Mouse (Mus musculus) G1E (cell line): ENCODE measurements around the gene Coq8a. TPM values are rescaled to one million over a fixed set of nuclear protein-coding genes. Genes with fewer than 3 reads are reported as not detected.

Source experiments
- ATAC-seq: 2 replicates; pipeline ENCODE4 v1.8.0; 2016; ENCODE audit warnings: mild to moderate bottlenecking; ENCODE audit not compliant: insufficient number of reproducible peaks, poor library complexity, low FRiP score, severe bottlenecking; ENCODE audit errors: extremely low read depth
- DNase-seq: peaks from one replicate; pipeline ENCODE4 v3.0.0; 2012; ENCODE audit warnings: low spot score
- H3K27me3 ChIP-seq: 2 replicates; pipeline ENCODE4 v1.6.1; 2012; ENCODE audit warnings: mild to moderate bottlenecking, low read length, inconsistent platforms; ENCODE audit not compliant: insufficient read depth
- H3K36me3 ChIP-seq: replicated peaks from 2 replicates; pipeline ENCODE3; 2012; ENCODE audit warnings: mild to moderate bottlenecking, inconsistent platforms
- H3K4me1 ChIP-seq: 2 replicates; pipeline ENCODE4 v1.6.1; 2012; ENCODE audit warnings: low read depth, low read length, inconsistent platforms, mixed read lengths; ENCODE audit not compliant: insufficient read depth
- H3K4me3 ChIP-seq: 2 replicates; pipeline ENCODE4 v1.5.1; 2012; ENCODE audit warnings: low read depth, mild to moderate bottlenecking, inconsistent platforms, low read length, moderate library complexity, mixed read lengths
- H3K9me3 ChIP-seq: replicated peaks from 2 replicates; pipeline ENCODE4 v1.6.1; 2012; ENCODE audit warnings: inconsistent platforms
- CTCF ChIP-seq: IDR thresholded peaks from 2 replicates; pipeline ENCODE4 v1.5.1; 2012; ENCODE audit warnings: low read depth, low read length, inconsistent platforms, mixed read lengths
- GATA1 ChIP-seq: IDR thresholded peaks from 2 replicates; pipeline ENCODE4 v1.6.1; 2012; ENCODE audit warnings: borderline replicate concordance, low read length, inconsistent platforms, mixed read lengths
- GATA2 ChIP-seq: IDR thresholded peaks from 2 replicates; pipeline ENCODE4 v1.6.1; 2012; ENCODE audit warnings: low read depth, low read length, inconsistent platforms, borderline replicate concordance
- POLR2AphosphoS5 ChIP-seq: IDR thresholded peaks from 2 replicates; pipeline ENCODE4 v1.6.1; 2012; ENCODE audit warnings: low read depth, low read length, inconsistent platforms; ENCODE audit not compliant: insufficient replicate concordance
- TAL1 ChIP-seq: conservative IDR thresholded peaks from 2 replicates; pipeline ENCODE4 v1.6.1; 2012; ENCODE audit warnings: low read depth, low read length, inconsistent platforms, mixed read lengths
- polyA plus RNA-seq: library from polyadenylated mRNA; stranded (reverse); fragments of >175 nt; gene quantifications from 2 replicates; pipeline ENCODE4 v1.2.3, GENCODE M21; 2012
- total RNA-seq, 2 experiments: library from RNA; stranded (forward) in 1 of 2; stranded (reverse) in 1 of 2; fragments of 200-1000 nt in 1 of 2; fragments of >200 nt in 1 of 2; fragmentation: Nextera tagmentation in 1 of 2; gene quantifications; 2 replicates each; pipeline ENCODE4 v1.2.3; 2014 to 2017

Gene Coq8a
- 3.6 and 4.4 TPM in 2 replicates for total RNA-seq (2014; fragmentation: Nextera tagmentation)
- 4.0 and 4.3 TPM in 2 replicates for total RNA-seq (2017)
- 4.6 and 6.2 TPM in 2 replicates for polyA plus RNA-seq

DNA sequence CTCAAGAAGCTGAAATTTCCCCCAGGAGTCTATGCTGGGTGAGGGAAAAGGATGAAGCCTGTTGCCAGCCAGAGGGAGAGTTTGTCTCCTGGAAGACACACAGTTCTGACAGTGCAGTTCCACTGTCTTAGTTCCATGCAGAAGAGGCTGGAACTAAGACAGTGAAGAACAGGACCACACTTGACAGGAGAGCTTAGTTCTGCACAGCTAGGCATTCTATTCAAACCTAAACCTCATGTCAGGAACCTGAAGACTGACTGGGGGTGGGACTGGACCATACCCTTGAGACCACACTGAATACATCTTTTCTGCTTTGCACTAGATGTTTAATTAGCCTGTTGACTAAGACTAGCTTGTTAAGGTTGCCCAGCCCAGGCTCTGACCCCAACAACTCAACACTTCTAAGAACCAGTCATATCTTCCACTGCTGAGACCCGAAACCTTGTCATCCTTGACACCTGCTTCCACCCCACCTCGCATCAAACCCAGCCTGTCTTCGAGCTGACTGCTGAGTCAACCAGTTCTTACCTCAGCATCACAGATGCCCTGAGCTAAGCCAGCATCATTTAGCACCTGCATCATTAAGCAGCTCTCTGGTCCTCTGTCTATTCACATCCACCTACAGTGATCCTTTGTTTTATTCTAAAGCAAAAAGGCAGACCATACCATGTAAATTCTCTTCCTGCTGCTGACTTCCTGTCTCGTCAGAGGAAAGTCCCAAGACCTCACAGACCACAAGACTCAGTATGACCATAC is at the start of gene Coq8a:
Coq8a (minus strand) TSS at position 644 of the 756 bp plus-strand sequence.
- no peaks in the 10 kb centered on the region for H3K36me3 ChIP-seq
- TF ChIP-seq POLR2AphosphoS5 (no peak), GATA1 (no peak), GATA2 (no peak), CTCF (no peak), TAL1 (no peak)
- no peak for ATAC-seq

GRCm38 (mm10) chr1:180248593-180249146 is 49.3 kb upstream of the Coq8a start:
- H3K4me1 ChIP-seq = peaks cover 67% of the 10 kb centered on the region
- DNase-seq (no peak), ATAC-seq (peak; percentile 43)
- no peaks in the 10 kb centered on the region for H3K27me3 ChIP-seq
- TF ChIP-seq CTCF (no peak), POLR2AphosphoS5 (no peak), GATA2 (no peak)
- H3K4me3 ChIP-seq = no peak overlapping the region; the same call in 1 of the 2 replicates
- H3K36me3 ChIP-seq = peaks cover 38% of the 10 kb centered on the region
- peaks cover 3% of the 10 kb centered on the region; the same call in 1 of the 2 replicates for H3K9me3 ChIP-seq

More for the DNA sequence above, at the start of gene Coq8a:
- no peak for DNase-seq
- Histone ChIP-seq H3K4me3 (no peak within 1 kb of the TSS), H3K27me3 (peaks cover 37% of the 10 kb centered on the region), H3K9me3 (no peaks in the 10 kb centered on the region), H3K4me1 (peaks cover 30% of the 10 kb centered on the region)

DNA sequence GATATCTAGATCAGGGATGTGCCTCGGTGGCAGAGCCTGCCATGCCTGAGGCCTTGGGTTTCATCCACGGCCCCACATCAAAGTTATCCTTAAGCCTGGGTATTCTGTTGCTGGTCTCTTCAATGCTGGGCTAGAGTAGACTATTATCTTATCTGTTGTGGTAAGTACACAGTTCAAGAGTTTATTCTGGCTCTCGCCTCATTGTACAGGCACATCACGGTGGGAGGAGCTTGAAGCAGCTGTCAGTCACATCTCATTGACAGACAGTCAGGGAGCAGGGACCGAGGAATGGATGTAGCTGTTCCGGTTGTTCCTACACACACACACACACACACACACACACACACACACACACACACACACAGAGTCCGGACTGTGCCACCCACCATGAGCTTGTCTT is 48.5 kb upstream of the Coq8a start:
- ATAC-seq (peak; percentile 62), DNase-seq (no peak)
- Histone ChIP-seq H3K9me3 (peaks cover 8% of the 10 kb centered on the region), H3K4me3 (no peak overlapping the region; the same call in 1 of the 2 replicates), H3K27me3 (no peaks in the 10 kb centered on the region), H3K36me3 (peaks cover 43% of the 10 kb centered on the region), H3K4me1 (peaks cover 62% of the 10 kb centered on the region)
- no peak for TF ChIP-seq TAL1
- no peak for TF ChIP-seq GATA2
- TF ChIP-seq CTCF = no peak
- no peak for TF ChIP-seq GATA1
- TF ChIP-seq POLR2AphosphoS5 = no peak

DNA sequence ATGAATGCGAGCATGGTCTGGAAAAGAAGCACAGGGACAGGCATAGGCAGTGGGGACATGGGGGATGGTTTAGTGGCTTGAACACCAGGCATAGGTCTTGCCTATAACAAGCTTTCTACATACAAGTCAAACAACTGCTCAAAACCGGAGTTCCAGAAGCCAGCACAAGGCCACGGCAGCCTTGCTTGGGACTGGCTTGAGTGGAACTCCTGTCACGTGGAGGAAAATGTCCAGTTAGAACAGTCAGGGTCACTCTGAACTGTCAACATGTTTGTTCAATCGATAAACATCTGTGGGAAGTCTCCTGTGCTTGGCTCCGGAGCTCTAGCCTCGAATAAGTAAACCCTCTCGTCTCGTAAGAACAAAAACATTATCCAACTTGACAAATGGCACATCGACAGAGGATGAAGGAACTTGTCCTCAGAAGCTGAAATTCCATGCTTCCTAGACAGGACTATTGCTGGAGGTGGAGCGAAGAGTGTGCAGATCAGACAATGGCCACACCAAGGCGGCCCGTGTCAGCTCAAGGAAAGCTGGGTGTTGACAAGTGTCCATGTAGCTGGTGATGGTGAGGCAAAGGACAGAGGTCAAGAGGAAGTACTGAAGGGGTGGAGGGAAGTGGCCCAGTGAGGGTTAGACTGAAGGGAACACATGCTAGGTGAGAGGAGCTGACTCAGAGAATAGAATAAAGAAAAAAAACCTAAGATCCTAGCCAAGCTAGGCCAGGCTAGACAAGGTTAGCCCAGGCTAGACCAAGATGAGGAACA is 46.5 kb upstream of the Coq8a start:
- Histone ChIP-seq H3K4me3 (no peak overlapping the region), H3K36me3 (peaks cover 47% of the 10 kb centered on the region), H3K9me3 (peaks cover 8% of the 10 kb centered on the region), H3K4me1 (peaks cover 46% of the 10 kb centered on the region), H3K27me3 (no peaks in the 10 kb centered on the region)
- TF ChIP-seq GATA2 (no peak), POLR2AphosphoS5 (no peak), CTCF (no peak), GATA1 (no peak), TAL1 (no peak)
- ATAC-seq (no peak), DNase-seq (no peak)

- Histone ChIP-seq H3K4me1 (peaks cover 8% of the 10 kb centered on the region), H3K27me3 (no peaks in the 10 kb centered on the region), H3K4me3 (no peak overlapping the region), H3K9me3 (no peaks in the 10 kb centered on the region), H3K36me3 (peaks cover 91% of the 10 kb centered on the region)
- DNase-seq (no peak), ATAC-seq (no peak)
- TF ChIP-seq CTCF (no peak), GATA1 (no peak), GATA2 (no peak), TAL1 (no peak), POLR2AphosphoS5 (no peak)
Observed at GRCm38 (mm10) chr1:180231729-180232128, 32.3 kb upstream of the Coq8a start.

DNA sequence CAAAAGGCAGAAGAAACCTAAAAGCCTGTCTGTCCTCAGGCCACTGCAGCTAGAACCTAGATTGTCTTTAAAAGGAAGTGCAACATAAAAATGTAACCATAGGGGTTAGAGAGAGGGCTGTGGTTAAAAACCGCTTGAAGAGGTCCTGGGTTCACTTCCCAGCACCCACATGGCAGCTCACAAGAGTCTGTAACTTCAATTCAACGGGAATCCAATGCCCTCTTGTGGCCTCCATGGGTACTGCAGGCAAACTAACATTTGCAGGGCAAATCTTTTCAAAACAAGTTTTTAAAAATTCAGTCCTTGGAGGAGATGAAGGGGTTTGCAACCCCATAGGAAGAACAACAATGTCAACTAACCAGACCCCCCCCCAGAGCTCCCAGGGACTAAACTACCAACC is 31.2 kb upstream of the Coq8a start:
- H3K36me3 ChIP-seq = peaks cover 89% of the 10 kb centered on the region
- no peaks in the 10 kb centered on the region for H3K9me3 ChIP-seq
- DNase-seq (no peak), ATAC-seq (no peak)
- TF ChIP-seq GATA2 (no peak), CTCF (peak; percentile 66), TAL1 (no peak), POLR2AphosphoS5 (no peak), GATA1 (no peak)
- no peaks in the 10 kb centered on the region for H3K27me3 ChIP-seq
- H3K4me3 ChIP-seq = no peak overlapping the region
- peaks cover 19% of the 10 kb centered on the region for H3K4me1 ChIP-seq
